Mouse (Mus musculus) lung, postnatal 0 days (tissue): ENCODE measurements around the gene Gnaq.

Source experiments
- CTCF ChIP-seq: IDR thresholded peaks from 2 replicates; pipeline ENCODE4 v1.5.1; 2016; ENCODE audit warnings: antibody characterized with exemption, mild to moderate bottlenecking
- EP300 ChIP-seq: IDR thresholded peaks from 2 replicates; pipeline ENCODE4 v1.6.1; 2016; ENCODE audit warnings: antibody characterized with exemption, mild to moderate bottlenecking, control low read depth

DNA sequence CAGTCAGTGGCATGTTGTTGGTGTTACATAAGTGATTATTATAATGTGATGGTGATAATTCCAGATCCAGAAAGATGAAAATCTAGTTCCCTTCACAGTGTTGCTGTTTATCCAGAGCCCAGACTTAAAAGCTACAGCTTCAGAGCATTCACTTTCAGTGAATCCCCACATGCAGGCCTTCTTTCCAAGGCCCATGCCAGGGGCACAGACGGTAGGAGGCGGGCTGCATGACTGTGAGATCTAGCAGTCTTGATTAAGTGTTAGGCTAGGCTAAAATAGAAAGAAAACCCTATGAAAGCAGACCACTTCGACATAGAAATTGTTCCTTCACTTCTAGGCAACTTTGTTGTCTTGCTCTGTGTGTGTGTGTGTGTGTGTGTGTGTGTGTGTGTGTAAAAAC, 214.4 kb downstream of the Gnaq start:
- TF ChIP-seq CTCF (no peak), EP300 (no peak)
